Mouse (Mus musculus): Measurements from ENCODE around the gene Gcnt2.

GRCm38 (mm10) chr13:40932573-40932972 lies 73.0 kb downstream of the Gcnt2 start:
- no peak for TF ChIP-seq MAX (IDR thresholded peaks at IDR 0.05; ENCODE audit: low read depth)
- TF ChIP-seq POLR2A (IDR thresholded peaks at IDR 0.05; ENCODE audit: insufficient read length, low read depth): no peak

All from myocyte (in vitro differentiated cells).